Mouse (Mus musculus) stomach, embryonic 15.5 days (tissue): ENCODE measurements around the gene Lag3. TPM values are rescaled to one million over a fixed set of nuclear protein-coding genes. Genes with fewer than 3 reads are reported as not detected.

ENCODE experiments used
- ATAC-seq: fragments of 200-750 bp; cut with Nextera tagmentation; 2 replicates; pipeline ENCODE4 v1.8.0; 2017; ENCODE audit warnings: low read depth, moderate number of reproducible peaks, moderate TSS enrichment; ENCODE audit not compliant: insufficient read depth, low FRiP score
- H3K27ac ChIP-seq: fragments of 300-500 bp; sonication (generic); 2 replicates; pipeline ENCODE4 v1.5.1; 2015; ENCODE audit warnings: mild to moderate bottlenecking, inconsistent platforms
- H3K27me3 ChIP-seq: fragments of 300-500 bp; sonication (generic); replicated peaks from 2 replicates; pipeline ENCODE4 v1.6.1; 2015; ENCODE audit warnings: inconsistent platforms
- H3K36me3 ChIP-seq: fragments of 300-500 bp; sonication (generic); 2 replicates; pipeline ENCODE4 v1.6.1; 2015; ENCODE audit warnings: inconsistent platforms
- H3K4me1 ChIP-seq: fragments of 300-500 bp; sonication (generic); 2 replicates; pipeline ENCODE4 v1.6.1; 2015; ENCODE audit warnings: inconsistent platforms
- H3K4me2 ChIP-seq: fragments of 300-500 bp; sonication (generic); 2 replicates; pipeline ENCODE4 v1.6.1; 2015; ENCODE audit warnings: mild to moderate bottlenecking, inconsistent platforms
- H3K4me3 ChIP-seq: fragments of 300-500 bp; sonication (generic); replicated peaks from 2 replicates; pipeline ENCODE4 v1.5.1; 2015; ENCODE audit warnings: inconsistent platforms
- H3K9ac ChIP-seq: fragments of 300-500 bp; sonication (generic); 2 replicates; pipeline ENCODE4 v1.6.1; 2015; ENCODE audit warnings: inconsistent platforms
- H3K9me3 ChIP-seq: fragments of 300-500 bp; sonication (generic); 2 replicates; pipeline ENCODE4 v1.6.1; 2016; ENCODE audit warnings: inconsistent platforms
- WGBS: fragments of 180-500 bp; shearing (Covaris S2); methylation state at CpG from one replicate; pipeline ENCODE4 v1.1.7; 2015; 5-methylcytosine and 5-hydroxymethylcytosine counted together
- polyA plus RNA-seq: library from polyadenylated mRNA; unstranded; fragments of >200 nt; fragmentation: Nextera tagmentation; extraction: Ambion mirVana; gene quantifications from 2 replicates; pipeline ENCODE4 v1.2.1, GENCODE M21; 2015

Lag3 gene
- polyA plus RNA-seq, 1 experiment from 2014 or later = 1.5 TPM

- H3K36me3 ChIP-seq = peaks cover 7% of the 10 kb centered on the region; the same call in 1 of the 2 replicates
- no peaks in the 10 kb centered on the region for H3K27me3 ChIP-seq
- no peak for ATAC-seq
- peak overlapping the region; percentile 100 for H3K27ac ChIP-seq
- 14% methylated on average over 14 of the region's 14 CpGs for WGBS
- H3K4me3 ChIP-seq = peak overlapping the region; percentile 98
- H3K9ac ChIP-seq = no peak overlapping the region
- H3K9me3 ChIP-seq = no peaks in the 10 kb centered on the region
- peaks cover 45% of the 10 kb centered on the region for H3K4me1 ChIP-seq
- peak overlapping the region; percentile 75 for H3K4me2 ChIP-seq
Observed at GRCm38 (mm10) chr6:124918890-124919627, 7.6 kb upstream of the Lag3 start.

- no peaks in the 10 kb centered on the region for H3K9me3 ChIP-seq
- no peak overlapping the region; the same call in 1 of the 2 replicates for H3K9ac ChIP-seq
- ATAC-seq = 0 out of 2 replicates have a peak, but pooled peaks have one; percentile 0
- peak overlapping the region; percentile 75 for H3K4me2 ChIP-seq
- peak overlapping the region; percentile 98 for H3K4me3 ChIP-seq
- WGBS = 8% methylated on average over 7 of the region's 7 CpGs
- peaks cover 14% of the 10 kb centered on the region for H3K36me3 ChIP-seq
- peak overlapping the region; percentile 100 for H3K27ac ChIP-seq
- no peaks in the 10 kb centered on the region for H3K27me3 ChIP-seq
- H3K4me1 ChIP-seq = peaks cover 53% of the 10 kb centered on the region
Observed at GRCm38 (mm10) chr6:124918331-124918690, 6.8 kb upstream of the Lag3 start.

- no peaks in the 10 kb centered on the region for H3K9me3 ChIP-seq
- no peaks in the 10 kb centered on the region for H3K27me3 ChIP-seq
- peak overlapping the region; percentile 75 for H3K4me2 ChIP-seq
- WGBS = under 1% methylated on average over 80 of the region's 89 CpGs
- ATAC-seq = peak; percentile 65
- H3K36me3 ChIP-seq = peaks cover 19% of the 10 kb centered on the region
- peak overlapping the region; percentile 100 for H3K27ac ChIP-seq
- H3K9ac ChIP-seq = peak overlapping the region; percentile 100
- peak overlapping the region; percentile 98 for H3K4me3 ChIP-seq
- peaks cover 55% of the 10 kb centered on the region for H3K4me1 ChIP-seq
Observed at GRCm38 (mm10) chr6:124917518-124918330, 6.2 kb upstream of the Lag3 start.

GRCm38 (mm10) chr6:124916695-124917517 is 5.4 kb upstream of the Lag3 start:
- peak overlapping the region; percentile 98 for H3K4me3 ChIP-seq
- peak; percentile 55 for ATAC-seq
- H3K36me3 ChIP-seq = peaks cover 19% of the 10 kb centered on the region
- H3K27me3 ChIP-seq = no peaks in the 10 kb centered on the region
- peaks cover 55% of the 10 kb centered on the region for H3K4me1 ChIP-seq
- under 1% methylated on average over 56 of the region's 67 CpGs for WGBS
- H3K9me3 ChIP-seq = no peaks in the 10 kb centered on the region
- peak overlapping the region; percentile 75 for H3K4me2 ChIP-seq
- H3K9ac ChIP-seq = peak overlapping the region; percentile 100
- H3K27ac ChIP-seq = peak overlapping the region; percentile 100

GRCm38 (mm10) chr6:124915942-124916694 is 4.6 kb upstream of the Lag3 start:
- 3% methylated on average over 12 of the region's 12 CpGs for WGBS
- H3K9ac ChIP-seq = peak overlapping the region; percentile 100
- H3K4me1 ChIP-seq = peaks cover 47% of the 10 kb centered on the region
- H3K27me3 ChIP-seq = no peaks in the 10 kb centered on the region
- H3K27ac ChIP-seq = peak overlapping the region; percentile 100
- peak overlapping the region; percentile 98 for H3K4me3 ChIP-seq
- H3K36me3 ChIP-seq = peaks cover 19% of the 10 kb centered on the region
- H3K4me2 ChIP-seq = peak overlapping the region; percentile 75
- no peak for ATAC-seq
- no peaks in the 10 kb centered on the region for H3K9me3 ChIP-seq

GRCm38 (mm10) chr6:124915160-124915941 is 3.8 kb upstream of the Lag3 start:
- no peak for ATAC-seq
- peaks cover 40% of the 10 kb centered on the region for H3K4me1 ChIP-seq
- no peaks in the 10 kb centered on the region for H3K27me3 ChIP-seq
- H3K9me3 ChIP-seq = no peaks in the 10 kb centered on the region
- H3K4me3 ChIP-seq = peak overlapping the region; percentile 98
- peaks cover 19% of the 10 kb centered on the region for H3K36me3 ChIP-seq
- WGBS = 21% methylated on average over 22 of the region's 22 CpGs
- H3K27ac ChIP-seq = peak overlapping the region; percentile 100; the same call in 1 of the 2 replicates
- H3K9ac ChIP-seq = peak overlapping the region; percentile 7; the same call in 1 of the 2 replicates
- peak overlapping the region; percentile 75 for H3K4me2 ChIP-seq

GRCm38 (mm10) chr6:124914511-124914910 is 3.0 kb upstream of the Lag3 start:
- WGBS = 81% methylated on average over 7 of the region's 7 CpGs
- Histone ChIP-seq H3K9me3 (no peaks in the 10 kb centered on the region), H3K36me3 (peaks cover 19% of the 10 kb centered on the region), H3K4me3 (no peak overlapping the region), H3K9ac (no peak overlapping the region), H3K4me1 (peaks cover 47% of the 10 kb centered on the region), H3K27ac (no peak overlapping the region), H3K27me3 (0 out of 2 replicates have a peak, but pooled peaks cover 6% of the 10 kb centered on the region), H3K4me2 (no peak overlapping the region)
- ATAC-seq = no peak

GRCm38 (mm10) chr6:124913721-124914285 is 2.3 kb upstream of the Lag3 start:
- 76% methylated on average over 14 of the region's 14 CpGs for WGBS
- Histone ChIP-seq H3K27ac (no peak overlapping the region), H3K9me3 (no peaks in the 10 kb centered on the region), H3K4me2 (no peak overlapping the region), H3K27me3 (0 out of 2 replicates have a peak, but pooled peaks cover 7% of the 10 kb centered on the region), H3K4me3 (no peak overlapping the region), H3K9ac (no peak overlapping the region), H3K36me3 (peaks cover 19% of the 10 kb centered on the region), H3K4me1 (peaks cover 48% of the 10 kb centered on the region)
- no peak for ATAC-seq

- Histone ChIP-seq H3K9ac (no peak overlapping the region), H3K4me1 (peaks cover 43% of the 10 kb centered on the region)
Observed at GRCm38 (mm10) chr6:124913214-124913613, 1.7 kb upstream of the Lag3 start.

GRCm38 (mm10) chr6:124910032-124910431 is 1.5 kb downstream of the Lag3 start:
- Histone ChIP-seq H3K4me2 (peak overlapping the region; percentile 52), H3K27ac (no peak overlapping the region), H3K9me3 (no peaks in the 10 kb centered on the region), H3K9ac (no peak overlapping the region), H3K27me3 (0 out of 2 replicates have a peak, but pooled peaks cover 7% of the 10 kb centered on the region), H3K4me1 (peaks cover 29% of the 10 kb centered on the region), H3K4me3 (peak overlapping the region; percentile 12; the same call in 1 of the 2 replicates), H3K36me3 (peaks cover 19% of the 10 kb centered on the region)
- WGBS = 7% methylated on average over 30 of the region's 32 CpGs
- ATAC-seq = peak; percentile 23; the same call in 1 of the 2 replicates

More at GRCm38 (mm10) chr6:124913214-124913613, 1.7 kb upstream of the Lag3 start:
- Histone ChIP-seq H3K4me2 (no peak overlapping the region), H3K27me3 (0 out of 2 replicates have a peak, but pooled peaks cover 7% of the 10 kb centered on the region), H3K4me3 (no peak overlapping the region), H3K36me3 (peaks cover 19% of the 10 kb centered on the region), H3K27ac (no peak overlapping the region), H3K9me3 (no peaks in the 10 kb centered on the region)
- 61% methylated on average over 6 of the region's 6 CpGs for whole genome bisulfite sequencing
- no peak for ATAC-seq
